Mouse (Mus musculus): ENCODE measurements around the gene Nutf2. TPM values are rescaled to one million over a fixed set of nuclear protein-coding genes. Genes with fewer than 3 reads are reported as not detected.
"Not testable (repeated sequence)": the region's sequence is repeated elsewhere in the genome, so short reads cannot be mapped to it uniquely, and the experiment has no call there.

The Nutf2 gene
- polyA plus RNA-seq, 1 experiment from 2014 or later, result 208 TPM

- peak within 1 kb of the TSS; percentile 99 for H3K4me3 ChIP-seq (replicated peaks; ENCODE audit: low read length)
- peak within 1 kb of the TSS; percentile 76 for H3K27ac ChIP-seq (ENCODE audit: low read length)
- H3K27me3 ChIP-seq (ENCODE audit: control insufficient read depth, insufficient read depth, low read length), result no peaks in the 10 kb centered on the region
- under 1% methylated on average over 52 of the region's 52 CpGs for WGBS
- peaks cover 15% of the 10 kb centered on the region for H3K4me1 ChIP-seq (ENCODE audit: control insufficient read depth, insufficient read depth, low read length)
- no peaks in the 10 kb centered on the region for H3K9me3 ChIP-seq (replicated peaks; ENCODE audit: control insufficient read depth, low read length)
- peaks cover 7% of the 10 kb centered on the region; the same call in 1 of the 2 replicates for H3K36me3 ChIP-seq (ENCODE audit: control insufficient read depth, insufficient read depth, low read length)
- peak within 1 kb of the TSS; percentile 95 for H3K4me2 ChIP-seq (ENCODE audit: low read depth, low read length)
- ATAC-seq (ENCODE audit: insufficient read depth, low FRiP score), result peak; percentile 99
- H3K9ac ChIP-seq (ENCODE audit: low read length), result peak within 1 kb of the TSS; percentile 96
These were observed 33.2 kb upstream of the Nutf2 start, which contains the start of the genes Ranbp10 and Tsnaxip1 for GRCm38 (mm10) chr8:105826861-105827848. Gene Ranbp10, minus strand, starts transcription at chr8:105827350. Gene Tsnaxip1, plus strand, starts transcription at chr8:105827731.

GRCm38 (mm10) chr8:105833740-105834139 is 26.6 kb upstream of the Nutf2 start:
- not testable (repeated sequence) for ATAC-seq (ENCODE audit: insufficient read depth, low FRiP score); H3K4me3 ChIP-seq (replicated peaks; ENCODE audit: low read length); H3K9ac ChIP-seq (ENCODE audit: low read length); H3K27me3 ChIP-seq (ENCODE audit: control insufficient read depth, insufficient read depth, low read length); H3K36me3 ChIP-seq (ENCODE audit: control insufficient read depth, insufficient read depth, low read length); H3K9me3 ChIP-seq (replicated peaks; ENCODE audit: control insufficient read depth, low read length); H3K4me2 ChIP-seq (ENCODE audit: low read depth, low read length); H3K27ac ChIP-seq (ENCODE audit: low read length); H3K4me1 ChIP-seq (ENCODE audit: control insufficient read depth, insufficient read depth, low read length)
- WGBS, result 57% methylated on average over 2 of the region's 2 CpGs

- Histone ChIP-seq H3K9me3 (replicated peaks; ENCODE audit: control insufficient read depth, low read length) (no peaks in the 10 kb centered on the region), H3K4me1 (ENCODE audit: control insufficient read depth, insufficient read depth, low read length) (no peaks in the 10 kb centered on the region), H3K27ac (ENCODE audit: low read length) (no peak overlapping the region), H3K4me3 (replicated peaks; ENCODE audit: low read length) (no peak overlapping the region), H3K9ac (ENCODE audit: low read length) (no peak overlapping the region), H3K4me2 (ENCODE audit: low read depth, low read length) (no peak overlapping the region), H3K36me3 (ENCODE audit: control insufficient read depth, insufficient read depth, low read length) (no peaks in the 10 kb centered on the region), H3K27me3 (ENCODE audit: control insufficient read depth, insufficient read depth, low read length) (no peaks in the 10 kb centered on the region)
- ATAC-seq (ENCODE audit: insufficient read depth, low FRiP score), result no peak
- 27% methylated on average over 11 of the region's 11 CpGs for WGBS
These were observed 25.1 kb upstream of the Nutf2 start for GRCm38 (mm10) chr8:105835318-105835717.

- H3K9me3 ChIP-seq (replicated peaks; ENCODE audit: control insufficient read depth, low read length), result no peaks in the 10 kb centered on the region
- H3K4me2 ChIP-seq (ENCODE audit: low read depth, low read length), result no peak overlapping the region
- no peaks in the 10 kb centered on the region for H3K36me3 ChIP-seq (ENCODE audit: control insufficient read depth, insufficient read depth, low read length)
- H3K4me3 ChIP-seq (replicated peaks; ENCODE audit: low read length), result no peak overlapping the region
- no peak overlapping the region for H3K27ac ChIP-seq (ENCODE audit: low read length)
- H3K27me3 ChIP-seq (ENCODE audit: control insufficient read depth, insufficient read depth, low read length), result no peaks in the 10 kb centered on the region
- 75% methylated on average over 6 of the region's 6 CpGs for whole genome bisulfite sequencing
- H3K9ac ChIP-seq (ENCODE audit: low read length), result no peak overlapping the region
- no peaks in the 10 kb centered on the region for H3K4me1 ChIP-seq (ENCODE audit: control insufficient read depth, insufficient read depth, low read length)
- no peak for ATAC-seq (ENCODE audit: insufficient read depth, low FRiP score)
These were observed 23.4 kb upstream of the Nutf2 start for GRCm38 (mm10) chr8:105836991-105837390.

GRCm38 (mm10) chr8:105839209-105839608 is 21.2 kb upstream of the Nutf2 start:
- ATAC-seq (ENCODE audit: insufficient read depth, low FRiP score), result no peak
- Histone ChIP-seq H3K4me2 (ENCODE audit: low read depth, low read length) (no peak overlapping the region), H3K36me3 (ENCODE audit: control insufficient read depth, insufficient read depth, low read length) (peaks cover 7% of the 10 kb centered on the region), H3K27me3 (ENCODE audit: control insufficient read depth, insufficient read depth, low read length) (no peaks in the 10 kb centered on the region), H3K27ac (ENCODE audit: low read length) (no peak overlapping the region), H3K9ac (ENCODE audit: low read length) (no peak overlapping the region), H3K4me1 (ENCODE audit: control insufficient read depth, insufficient read depth, low read length) (no peaks in the 10 kb centered on the region), H3K4me3 (replicated peaks; ENCODE audit: low read length) (no peak overlapping the region), H3K9me3 (replicated peaks; ENCODE audit: control insufficient read depth, low read length) (no peaks in the 10 kb centered on the region)
- 89% methylated on average over 5 of the region's 5 CpGs for WGBS

GRCm38 (mm10) chr8:105846678-105847077 is 13.7 kb upstream of the Nutf2 start:
- WGBS, result 91% methylated on average over 11 of the region's 11 CpGs

GRCm38 (mm10) chr8:105850014-105850413 is 10.4 kb upstream of the Nutf2 start:
- peaks cover 6% of the 10 kb centered on the region for H3K4me1 ChIP-seq (ENCODE audit: control insufficient read depth, insufficient read depth, low read length)
- 89% methylated on average over 4 of the region's 4 CpGs for WGBS
- no peak overlapping the region for H3K4me2 ChIP-seq (ENCODE audit: low read depth, low read length)
- H3K27me3 ChIP-seq (ENCODE audit: control insufficient read depth, insufficient read depth, low read length), result no peaks in the 10 kb centered on the region
- H3K27ac ChIP-seq (ENCODE audit: low read length), result no peak overlapping the region
- H3K9ac ChIP-seq (ENCODE audit: low read length), result no peak overlapping the region
- H3K9me3 ChIP-seq (replicated peaks; ENCODE audit: control insufficient read depth, low read length), result no peaks in the 10 kb centered on the region
- H3K36me3 ChIP-seq (ENCODE audit: control insufficient read depth, insufficient read depth, low read length), result peaks cover 13% of the 10 kb centered on the region; the same call in 1 of the 2 replicates
- ATAC-seq (ENCODE audit: insufficient read depth, low FRiP score), result no peak
- no peak overlapping the region for H3K4me3 ChIP-seq (replicated peaks; ENCODE audit: low read length)

More at GRCm38 (mm10) chr8:105846678-105847077, 13.7 kb upstream of the Nutf2 start:
- Histone ChIP-seq H3K36me3 (ENCODE audit: control insufficient read depth, insufficient read depth, low read length) (peaks cover 26% of the 10 kb centered on the region), H3K27ac (ENCODE audit: low read length) (no peak overlapping the region), H3K4me3 (replicated peaks; ENCODE audit: low read length) (no peak overlapping the region), H3K9ac (ENCODE audit: low read length) (no peak overlapping the region), H3K27me3 (ENCODE audit: control insufficient read depth, insufficient read depth, low read length) (no peaks in the 10 kb centered on the region), H3K4me2 (ENCODE audit: low read depth, low read length) (no peak overlapping the region), H3K9me3 (replicated peaks; ENCODE audit: control insufficient read depth, low read length) (no peaks in the 10 kb centered on the region), H3K4me1 (ENCODE audit: control insufficient read depth, insufficient read depth, low read length) (peaks cover 6% of the 10 kb centered on the region)
- ATAC-seq (ENCODE audit: insufficient read depth, low FRiP score), result no peak

GRCm38 (mm10) chr8:105850611-105851010 is 9.8 kb upstream of the Nutf2 start:
- WGBS, result 73% methylated on average over 7 of the region's 7 CpGs
- Histone ChIP-seq H3K9ac (ENCODE audit: low read length) (peak overlapping the region; percentile 52; the same call in 1 of the 2 replicates), H3K4me2 (ENCODE audit: low read depth, low read length) (peak overlapping the region; percentile 36), H3K27me3 (ENCODE audit: control insufficient read depth, insufficient read depth, low read length) (no peaks in the 10 kb centered on the region), H3K27ac (ENCODE audit: low read length) (no peak overlapping the region), H3K9me3 (replicated peaks; ENCODE audit: control insufficient read depth, low read length) (no peaks in the 10 kb centered on the region), H3K4me1 (ENCODE audit: control insufficient read depth, insufficient read depth, low read length) (peaks cover 6% of the 10 kb centered on the region), H3K36me3 (ENCODE audit: control insufficient read depth, insufficient read depth, low read length) (peaks cover 13% of the 10 kb centered on the region; the same call in 1 of the 2 replicates), H3K4me3 (replicated peaks; ENCODE audit: low read length) (peak overlapping the region; percentile 23)
- ATAC-seq (ENCODE audit: insufficient read depth, low FRiP score), result no peak

GRCm38 (mm10) chr8:105851651-105852143 is 8.7 kb upstream of the Nutf2 start:
- peak; percentile 82 for ATAC-seq (ENCODE audit: insufficient read depth, low FRiP score)
- Histone ChIP-seq H3K36me3 (ENCODE audit: control insufficient read depth, insufficient read depth, low read length) (0 out of 2 replicates have a peak, but pooled peaks cover 7% of the 10 kb centered on the region), H3K27ac (ENCODE audit: low read length) (peak overlapping the region; percentile 85), H3K9me3 (replicated peaks; ENCODE audit: control insufficient read depth, low read length) (no peaks in the 10 kb centered on the region), H3K4me1 (ENCODE audit: control insufficient read depth, insufficient read depth, low read length) (peaks cover 14% of the 10 kb centered on the region), H3K4me2 (ENCODE audit: low read depth, low read length) (peak overlapping the region; percentile 81), H3K27me3 (ENCODE audit: control insufficient read depth, insufficient read depth, low read length) (no peaks in the 10 kb centered on the region), H3K9ac (ENCODE audit: low read length) (peak overlapping the region; percentile 90), H3K4me3 (replicated peaks; ENCODE audit: low read length) (peak overlapping the region; percentile 94)
- under 1% methylated on average over 34 of the region's 34 CpGs for WGBS

Data from stomach, embryonic 16.5 days (tissue).